Mouse (Mus musculus) large intestine, adult 2 months (tissue): Measurements from ENCODE around the gene Atp23. TPM values are rescaled to one million over a fixed set of nuclear protein-coding genes. Genes with fewer than 3 reads are reported as not detected.
"Not testable (repeated sequence)": the region's sequence is repeated elsewhere in the genome, so short reads cannot be mapped to it uniquely, and the experiment has no call there.

Experiments
- DNase-seq: peaks from one replicate; pipeline ENCODE4 v3.0.0-alpha.2; 2012; ENCODE audit warnings: low read depth, low spot score
- WGBS: fragments of 180-500 bp; shearing (Covaris S2); methylation state at CpG from one replicate; pipeline ENCODE4 v1.1.7; 2018; 5-methylcytosine and 5-hydroxymethylcytosine counted together
- polyA plus RNA-seq: library from polyadenylated mRNA; depleted of rRNA; stranded (reverse); fragments of >200 nt; gene quantifications from 2 replicates; pipeline ENCODE4 v1.2.3, GENCODE M21; 2012; rRNA removed

The Atp23 gene
- polyA plus RNA-seq, 1 experiment, result 7.8 TPM

DNA sequence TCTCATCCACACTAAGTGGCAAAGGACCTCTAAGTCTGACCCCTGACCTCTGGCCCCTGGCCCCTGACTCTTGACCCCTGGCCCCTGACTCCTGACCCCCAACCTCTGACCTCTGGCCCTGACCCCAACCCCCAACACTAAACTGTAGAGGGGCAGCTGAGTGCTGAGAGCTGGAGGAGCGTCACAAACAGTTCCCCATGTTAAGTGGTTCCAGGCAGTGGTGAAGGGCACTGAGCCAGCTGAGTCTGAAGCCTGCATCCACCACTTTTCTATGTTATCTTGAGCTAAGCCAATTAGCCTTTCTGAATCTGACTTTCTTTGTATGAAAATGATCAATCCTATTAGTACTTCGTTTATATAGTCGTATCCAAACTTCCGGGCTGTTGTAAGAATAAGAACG lies 69.8 kb downstream of the Atp23 start:
- DNase-seq, result no peak
- WGBS, result 85% methylated on average over 5 of the region's 5 CpGs

DNA sequence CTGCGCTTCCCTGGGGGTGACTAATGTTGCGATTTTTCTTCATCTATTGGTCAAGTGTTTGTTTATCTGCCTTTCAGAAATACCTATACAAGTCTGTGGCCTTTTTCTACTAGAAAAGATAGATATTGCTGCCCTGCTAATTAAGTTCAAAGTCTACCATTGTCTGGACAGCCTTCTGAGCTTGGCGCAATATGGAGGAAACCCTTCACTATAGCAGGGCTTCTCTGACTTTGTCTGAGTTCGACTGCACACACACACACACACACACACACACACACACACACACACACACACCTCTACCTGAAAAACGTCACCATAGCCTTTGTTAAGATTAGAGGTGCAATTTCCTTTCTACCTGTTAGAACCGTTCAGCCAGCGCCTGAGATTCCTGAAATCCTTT lies 72.5 kb downstream of the Atp23 start:
- 76% methylated on average over 7 of the region's 7 CpGs for WGBS
- DNase-seq, result no peak

DNA sequence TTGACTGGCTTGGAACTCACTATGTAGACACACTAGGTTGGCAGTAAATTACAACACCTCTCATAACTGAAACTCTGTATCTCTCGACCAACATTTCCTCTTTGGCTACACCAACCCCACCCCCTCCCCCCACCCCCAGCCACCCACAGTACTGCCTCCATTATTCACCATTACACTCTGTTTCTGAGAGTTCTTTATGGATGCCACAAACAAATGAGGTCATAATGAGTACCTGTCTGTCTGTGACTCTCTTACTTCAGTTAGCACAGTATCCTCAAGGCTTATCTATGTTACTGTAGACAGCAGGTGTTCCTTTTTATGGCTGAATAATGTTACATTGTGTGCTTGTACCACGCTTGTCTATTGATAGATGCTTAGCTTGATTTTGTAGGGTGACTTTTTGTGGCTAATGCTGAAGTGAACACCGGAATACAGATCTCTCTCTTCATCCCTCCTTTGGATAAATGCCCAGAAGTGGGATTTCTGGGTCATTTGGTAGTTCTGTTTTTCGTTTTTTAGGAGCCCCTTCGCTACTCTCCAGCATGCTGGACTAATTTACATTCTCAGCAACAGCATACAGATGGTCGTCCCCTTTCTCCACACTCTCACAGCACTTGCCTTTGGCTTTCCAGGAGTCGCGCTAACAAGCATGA lies 73.1 kb downstream of the Atp23 start:
- 58% methylated on average over 8 of the region's 8 CpGs for WGBS
- no peak for DNase-seq

DNA sequence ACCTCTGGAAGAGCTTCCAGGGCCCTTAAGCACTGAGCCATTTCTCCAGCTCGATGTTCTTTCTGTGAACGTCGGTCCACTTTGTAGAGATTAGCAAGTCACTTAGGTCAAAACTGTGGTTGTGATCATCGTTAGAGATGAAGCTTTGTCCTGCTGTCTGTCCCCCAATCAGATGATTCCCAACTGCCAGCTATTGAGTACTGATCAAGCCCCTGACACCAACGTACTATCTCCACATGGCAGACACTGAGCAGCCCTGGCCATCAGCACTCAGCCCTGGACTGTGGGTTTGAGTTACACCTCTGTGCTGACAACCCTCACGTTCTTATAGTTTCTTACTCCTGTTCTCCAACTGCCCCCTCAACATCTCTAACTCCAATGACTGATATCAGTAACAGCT lies 74.2 kb downstream of the Atp23 start:
- 94% methylated on average over 6 of the region's 6 CpGs for WGBS
- no peak for DNase-seq

DNA sequence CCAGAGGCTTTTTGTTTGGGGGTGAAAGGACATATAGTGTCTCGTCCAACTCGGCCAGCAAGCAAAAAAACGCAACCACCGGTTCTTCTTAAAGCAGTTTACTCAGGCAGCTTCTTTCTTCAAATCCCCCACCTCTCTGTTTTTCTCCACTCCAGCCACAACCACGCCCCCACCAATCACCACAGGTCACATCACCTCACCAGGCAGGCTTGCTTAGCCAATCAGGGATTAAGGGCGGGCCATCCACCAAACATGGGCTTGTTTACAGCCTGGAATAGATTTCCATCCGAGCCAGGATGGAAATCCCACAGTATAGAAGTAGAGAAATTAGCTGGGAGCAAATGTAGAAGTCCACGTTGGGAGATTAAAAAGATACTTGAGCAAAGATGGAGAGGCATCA lies 74.9 kb downstream of the Atp23 start:
- DNase-seq, result not testable (repeated sequence)
- WGBS, result 83% methylated on average over 8 of the region's 8 CpGs

DNA sequence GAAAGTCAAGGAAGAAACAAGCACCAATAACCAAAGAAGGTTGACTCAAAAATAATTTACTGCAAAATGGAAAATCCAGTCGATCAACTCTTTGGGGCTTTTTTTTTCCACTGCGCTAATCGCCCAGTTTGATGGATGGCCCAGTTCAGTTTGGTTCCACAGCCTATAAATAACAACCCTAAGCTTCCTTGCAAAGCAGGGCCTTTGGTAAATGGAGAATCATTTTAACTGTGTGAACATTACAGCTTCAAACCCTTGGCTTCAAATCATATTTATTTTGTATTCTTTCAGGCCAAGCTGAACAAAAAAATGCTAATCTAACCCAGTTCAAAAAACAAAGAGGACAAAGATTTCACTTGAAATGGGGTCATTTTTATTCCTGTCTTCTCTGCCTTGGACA lies 78.7 kb downstream of the Atp23 start:
- DNase-seq, result no peak
- WGBS, result 75% methylated on average over 3 of the region's 3 CpGs

Other genes starting within 250 kb of the Atp23 start
- gene Ctdsp2, start 77.4 kb upstream of the Atp23 start, polyA plus RNA-seq, result 123 TPM in 2 replicates
- 1.5 and 2.1 TPM in 2 replicates for gene Avil, start 99.4 kb upstream of the Atp23 start, polyA plus RNA-seq
- gene Tsfm, start 129.5 kb upstream of the Atp23 start, polyA plus RNA-seq, result 39.0 and 39.4 TPM in 2 replicates
- 20.7 and 22.6 TPM in 2 replicates for gene Mettl1, start 140.1 kb upstream of the Atp23 start, polyA plus RNA-seq
- gene Eef1akmt3, start 140.2 kb upstream of the Atp23 start, polyA plus RNA-seq, result 1.4 TPM in 2 replicates
- gene Cyp27b1, start 146.9 kb upstream of the Atp23 start, polyA plus RNA-seq, result 0.22 and 0.27 TPM in 2 replicates
- 3.2 and 3.5 TPM in 2 replicates for gene March9, start 158.8 kb upstream of the Atp23 start, polyA plus RNA-seq
- gene Cdk4, start 162.2 kb upstream of the Atp23 start, polyA plus RNA-seq, result 228 and 258 TPM in 2 replicates
- gene Tspan31, start 168.9 kb upstream of the Atp23 start, polyA plus RNA-seq, result 73.8 and 85.4 TPM in 2 replicates
- gene Agap2, start 173.9 kb upstream of the Atp23 start, polyA plus RNA-seq, result 4.0 and 7.1 TPM in 2 replicates
- gene Os9, start 219.8 kb upstream of the Atp23 start, polyA plus RNA-seq, result 71.3 and 102 TPM in 2 replicates